Mouse (Mus musculus) CH12.LX (cell line): ENCODE results near the gene Sytl1.

Experiments
- BHLHE40 ChIP-seq: IDR thresholded peaks from 2 replicates; pipeline ENCODE4 v1.6.1; 2011; ENCODE audit warnings: mild to moderate bottlenecking, low read depth, low read length, improper control_type of control experiment
- CTCF ChIP-seq, 2 experiments: IDR thresholded peaks in 1 of 2; conservative IDR thresholded peaks in 1 of 2; 2 replicates each; pipeline ENCODE4 v1.5.1; 2011 to 2012; ENCODE audit warnings: low read depth in 2 of 2, low read length in 2 of 2, improper control_type of control experiment in 1 of 2, inconsistent platforms in 1 of 2, mild to moderate bottlenecking in 1 of 2, moderate library complexity in 1 of 2
- ELF1 ChIP-seq: IDR thresholded peaks from 2 replicates; pipeline ENCODE4 v1.6.1; 2014; ENCODE audit warnings: low read depth, mild to moderate bottlenecking, inconsistent platforms, low read length, improper control_type of control experiment
- ETS1 ChIP-seq: conservative IDR thresholded peaks from 2 replicates; pipeline ENCODE4 v1.6.1; 2012; ENCODE audit warnings: low read depth, mild to moderate bottlenecking, inconsistent platforms, low read length, improper control_type of control experiment, moderate library complexity
- MAX ChIP-seq: IDR thresholded peaks from 2 replicates; pipeline ENCODE4 v1.6.1; 2011; ENCODE audit warnings: low read length, improper control_type of control experiment
- NELFE ChIP-seq: IDR thresholded peaks from 2 replicates; pipeline ENCODE4 v1.6.1; 2011; ENCODE audit warnings: low read depth, low read length, improper control_type of control experiment
- POLR2AphosphoS2 ChIP-seq: IDR thresholded peaks from 2 replicates; pipeline ENCODE4 v1.6.1; 2011; ENCODE audit warnings: low read depth, low read length, improper control_type of control experiment
- RAD21 ChIP-seq: IDR thresholded peaks from 2 replicates; pipeline ENCODE4 v1.6.1; 2011; ENCODE audit warnings: low read depth, mild to moderate bottlenecking, low read length, improper control_type of control experiment, moderate library complexity
- RCOR1 ChIP-seq: conservative IDR thresholded peaks from 2 replicates; pipeline ENCODE4 v1.6.1; 2012; ENCODE audit warnings: low read depth, mild to moderate bottlenecking, inconsistent platforms, low read length, improper control_type of control experiment
- TCF12 ChIP-seq: IDR thresholded peaks from 2 replicates; pipeline ENCODE4 v1.6.1; 2014; ENCODE audit warnings: low read depth, mild to moderate bottlenecking, inconsistent platforms, low read length, improper control_type of control experiment
- ZC3H11A ChIP-seq: IDR thresholded peaks from 2 replicates; pipeline ENCODE4 v1.6.1; 2012; ENCODE audit warnings: low read depth, mild to moderate bottlenecking, inconsistent platforms, low read length, improper control_type of control experiment
- ZKSCAN1 ChIP-seq: IDR thresholded peaks from 2 replicates; pipeline ENCODE4 v1.6.1; 2012; ENCODE audit warnings: low read depth, inconsistent platforms, low read length, improper control_type of control experiment, borderline replicate concordance
- ZMIZ1 ChIP-seq: IDR thresholded peaks from 2 replicates; pipeline ENCODE4 v1.6.1; 2012; ENCODE audit warnings: low read depth, mild to moderate bottlenecking, inconsistent platforms, low read length, improper control_type of control experiment

DNA sequence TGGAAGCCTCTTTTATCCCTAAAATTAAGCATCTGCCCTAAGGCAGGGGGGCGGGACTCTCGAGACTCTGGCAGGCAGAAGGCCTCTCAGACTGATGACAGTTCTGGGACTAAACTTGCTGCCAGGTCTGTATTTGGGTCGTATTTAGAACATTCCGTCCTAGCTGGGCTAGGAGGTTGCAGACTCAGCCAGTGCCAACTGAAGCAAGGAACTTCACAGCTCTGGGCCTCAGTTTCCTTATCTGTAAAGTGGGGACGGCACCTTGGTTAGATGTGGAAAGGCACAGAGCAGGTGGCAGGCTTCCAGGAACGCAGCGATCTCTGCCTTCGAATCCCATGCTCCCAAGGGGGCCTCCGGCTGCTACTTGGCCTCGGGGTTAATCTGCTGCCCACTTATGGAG is 36.8 kb downstream of the Sytl1 start:
- TF ChIP-seq ZMIZ1 = no peak
- TF ChIP-seq CTCF (conservative IDR thresholded peaks at IDR 0.05 in 1 of 2, IDR thresholded peaks at IDR 0.05 in 1 of 2; ENCODE audit: low read depth in 2 of 2, low read length in 2 of 2) = no peak
- no peak for TF ChIP-seq ZKSCAN1
- TF ChIP-seq POLR2AphosphoS2 = no peak
- TF ChIP-seq MAX = no peak
- no peak for TF ChIP-seq ZC3H11A
- no peak for TF ChIP-seq ELF1
- no peak for TF ChIP-seq RAD21
- TF ChIP-seq ETS1 = no peak
- no peak for TF ChIP-seq RCOR1
- no peak for TF ChIP-seq BHLHE40
- no peak for TF ChIP-seq NELFE
- no peak for TF ChIP-seq TCF12
